Mouse (Mus musculus): ENCODE measurements around the gene G3bp1.

DNA sequence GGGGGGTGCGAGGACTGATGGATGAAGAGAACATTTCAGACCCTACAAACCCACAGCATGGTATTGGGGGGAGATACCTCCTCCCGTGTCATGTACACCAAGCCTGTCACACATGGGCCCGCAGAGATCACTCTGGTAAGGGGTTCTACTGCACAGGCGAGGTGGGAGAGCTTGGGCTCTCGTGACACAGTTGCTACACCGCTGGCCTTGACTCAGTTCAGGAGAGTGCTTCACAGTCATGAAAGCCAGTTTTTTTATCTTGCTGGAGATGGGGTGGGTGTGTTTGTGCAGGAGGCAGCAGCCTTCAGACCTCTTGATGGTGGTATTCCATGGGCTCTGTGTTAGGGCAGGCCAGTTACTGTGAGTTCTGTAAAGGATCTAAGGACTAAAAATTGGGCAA lies 33.4 kb upstream of the G3bp1 start:
- TF ChIP-seq CTCF (IDR thresholded peaks at IDR 0.05; ENCODE audit: borderline replicate concordance, extremely low read depth, insufficient read depth, insufficient read length) (no peak), POLR2A (IDR thresholded peaks at IDR 0.05; ENCODE audit: borderline replicate concordance, extremely low read depth, insufficient read depth, insufficient read length, poor library complexity, severe bottlenecking) (no peak)

Measured in brain, embryonic 14.5 days (tissue).